Mouse (Mus musculus): ENCODE data around the gene Ttc21b.

GRCm38 (mm10) chr2:66240334-66240733, 16.1 kb downstream of the Ttc21b start:
- TF ChIP-seq CTCF (IDR thresholded peaks at IDR 0.05; ENCODE audit: borderline replicate concordance, insufficient read depth, low read depth, low read length) (no peak), POLR2A (IDR thresholded peaks at IDR 0.05; ENCODE audit: borderline replicate concordance, insufficient read depth, low read length) (no peak)
